Mouse (Mus musculus) hindbrain, embryonic 16.5 days (tissue): Measurements from ENCODE around the gene Sbk3. TPM values are rescaled to one million over a fixed set of nuclear protein-coding genes. Genes with fewer than 3 reads are reported as not detected.

Experiments
- ATAC-seq: fragments of 200-750 bp; cut with Nextera tagmentation; 2 replicates; pipeline ENCODE4 v1.8.0; 2017; ENCODE audit warnings: moderate TSS enrichment, moderate library complexity
- H3K27ac ChIP-seq: fragments of 300-500 bp; sonication (generic); 2 replicates; pipeline ENCODE4 v1.5.1; 2014; ENCODE audit warnings: low read depth, mild to moderate bottlenecking, control low read depth, low read length, moderate library complexity
- H3K27me3 ChIP-seq: fragments of 300-500 bp; sonication (generic); replicated peaks from 2 replicates; pipeline ENCODE4 v1.6.1; 2014; ENCODE audit warnings: low read length; ENCODE audit not compliant: control insufficient read depth, insufficient read depth
- H3K36me3 ChIP-seq: fragments of 300-500 bp; sonication (generic); 2 replicates; pipeline ENCODE4 v1.6.1; 2014; ENCODE audit warnings: mild to moderate bottlenecking, low read length, moderate library complexity, mixed read lengths; ENCODE audit not compliant: control insufficient read depth, insufficient read depth
- H3K4me1 ChIP-seq: fragments of 300-500 bp; sonication (generic); 2 replicates; pipeline ENCODE4 v1.6.1; 2014; ENCODE audit warnings: low read depth, low read length; ENCODE audit not compliant: control insufficient read depth, insufficient read depth
- H3K4me2 ChIP-seq: fragments of 300-500 bp; sonication (generic); 2 replicates; pipeline ENCODE4 v1.6.1; 2014; ENCODE audit warnings: mild to moderate bottlenecking, low read length, control low read depth, moderate library complexity
- H3K4me3 ChIP-seq: fragments of 300-500 bp; sonication (generic); 2 replicates; pipeline ENCODE4 v1.5.1; 2014; ENCODE audit warnings: mild to moderate bottlenecking, low read length, control low read depth, moderate library complexity
- H3K9ac ChIP-seq: fragments of 300-500 bp; sonication (generic); 2 replicates; pipeline ENCODE4 v1.6.1; 2014; ENCODE audit warnings: low read depth, mild to moderate bottlenecking, control low read depth, low read length, moderate library complexity
- H3K9me3 ChIP-seq: fragments of 300-500 bp; sonication (generic); 2 replicates; pipeline ENCODE4 v1.6.1; 2014; ENCODE audit warnings: mild to moderate bottlenecking, low read length, moderate library complexity; ENCODE audit not compliant: control insufficient read depth
- WGBS: fragments of 180-500 bp; shearing (Covaris S2); extraction: QIAGEN DNeasy Blood & Tissue Kit; methylation state at CpG from one replicate; pipeline ENCODE4 v1.1.7; 2014; 5-methylcytosine and 5-hydroxymethylcytosine counted together
- polyA plus RNA-seq: library from polyadenylated mRNA; unstranded; fragments of >200 nt; fragmentation: Nextera tagmentation; extraction: Ambion mirVana; gene quantifications from 2 replicates; pipeline ENCODE4 v1.2.1, GENCODE M21; 2015

Sbk3 gene
- polyA plus RNA-seq, 1 experiment from 2014 or later: 0.70 TPM

GRCm38 (mm10) chr7:4924891-4925301 lies 46.1 kb downstream of the Sbk3 start:
- no peak for ATAC-seq
- peak overlapping the region; percentile 85 for H3K4me2 ChIP-seq
- H3K36me3 ChIP-seq: peaks cover 11% of the 10 kb centered on the region
- no peak overlapping the region for H3K4me3 ChIP-seq
- H3K4me1 ChIP-seq: peaks cover 38% of the 10 kb centered on the region
- no peaks in the 10 kb centered on the region for H3K9me3 ChIP-seq
- peak overlapping the region; percentile 94 for H3K27ac ChIP-seq
- WGBS: 3% methylated on average over 3 of the region's 4 CpGs
- H3K9ac ChIP-seq: no peak overlapping the region
- no peaks in the 10 kb centered on the region for H3K27me3 ChIP-seq

GRCm38 (mm10) chr7:4924483-4924882 lies 46.5 kb downstream of the Sbk3 start:
- 4% methylated on average over 4 of the region's 4 CpGs for WGBS
- Histone ChIP-seq H3K9me3 (no peaks in the 10 kb centered on the region), H3K27ac (peak overlapping the region; percentile 94), H3K9ac (peak overlapping the region; percentile 76), H3K36me3 (peaks cover 15% of the 10 kb centered on the region), H3K4me1 (peaks cover 38% of the 10 kb centered on the region), H3K4me3 (peak overlapping the region; percentile 42), H3K4me2 (peak overlapping the region; percentile 85), H3K27me3 (no peaks in the 10 kb centered on the region)
- no peak for ATAC-seq

DNA sequence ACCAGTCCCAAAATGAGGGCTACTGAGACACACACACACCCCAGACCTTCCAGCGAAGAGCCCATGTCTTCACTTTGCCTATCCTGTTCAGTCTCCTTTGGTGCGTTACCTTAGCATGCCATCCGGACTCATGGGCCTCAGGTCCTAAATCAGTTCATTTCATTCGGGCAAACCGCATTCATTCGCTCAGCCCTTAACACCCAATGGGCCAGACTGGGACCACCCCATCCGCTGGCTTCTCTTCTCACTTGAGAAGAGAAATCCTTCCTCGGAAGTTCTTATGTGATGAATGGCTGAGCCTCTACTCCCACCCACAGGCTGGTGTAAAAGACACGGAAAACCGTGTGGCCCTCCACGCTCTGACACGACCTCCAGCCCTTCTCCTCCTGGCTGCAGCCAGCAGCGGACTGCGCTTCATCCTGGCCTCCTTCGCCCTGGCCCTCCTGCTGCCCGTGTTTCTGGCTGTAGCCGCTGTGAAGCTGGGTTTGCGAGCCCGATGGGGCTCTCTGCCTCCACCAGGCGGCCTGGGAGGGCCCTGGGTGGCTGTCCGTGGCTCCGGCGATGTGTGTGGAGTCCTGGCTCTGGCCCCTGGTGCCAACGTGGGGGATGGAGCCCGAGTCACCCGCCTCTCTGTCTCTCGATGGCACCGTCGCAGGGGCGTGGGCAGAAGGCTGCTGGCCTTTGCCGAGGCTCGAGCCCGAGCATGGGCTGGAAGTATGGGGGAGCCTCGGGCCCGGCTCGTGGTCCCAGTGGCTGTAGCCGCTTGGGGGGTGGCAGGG lies 47.2 kb downstream of the Sbk3 start:
- peak; percentile 10 for ATAC-seq
- Histone ChIP-seq H3K9ac (peak overlapping the region; percentile 76), H3K36me3 (peaks cover 21% of the 10 kb centered on the region), H3K9me3 (no peaks in the 10 kb centered on the region), H3K4me3 (peak overlapping the region; percentile 42), H3K27me3 (no peaks in the 10 kb centered on the region), H3K4me1 (peaks cover 38% of the 10 kb centered on the region), H3K27ac (peak overlapping the region; percentile 94), H3K4me2 (peak overlapping the region; percentile 85)
- WGBS: 4% methylated on average over 37 of the region's 37 CpGs

GRCm38 (mm10) chr7:4922931-4923565 lies 47.9 kb downstream of the Sbk3 start:
- ATAC-seq: peak; percentile 59
- H3K27ac ChIP-seq: peak overlapping the region; percentile 94
- H3K4me1 ChIP-seq: peaks cover 38% of the 10 kb centered on the region
- H3K27me3 ChIP-seq: no peaks in the 10 kb centered on the region
- H3K4me2 ChIP-seq: peak overlapping the region; percentile 85
- peak overlapping the region; percentile 42 for H3K4me3 ChIP-seq
- peaks cover 24% of the 10 kb centered on the region for H3K36me3 ChIP-seq
- peak overlapping the region; percentile 76 for H3K9ac ChIP-seq
- H3K9me3 ChIP-seq: no peaks in the 10 kb centered on the region
- under 1% methylated on average over 14 of the region's 14 CpGs for WGBS

DNA sequence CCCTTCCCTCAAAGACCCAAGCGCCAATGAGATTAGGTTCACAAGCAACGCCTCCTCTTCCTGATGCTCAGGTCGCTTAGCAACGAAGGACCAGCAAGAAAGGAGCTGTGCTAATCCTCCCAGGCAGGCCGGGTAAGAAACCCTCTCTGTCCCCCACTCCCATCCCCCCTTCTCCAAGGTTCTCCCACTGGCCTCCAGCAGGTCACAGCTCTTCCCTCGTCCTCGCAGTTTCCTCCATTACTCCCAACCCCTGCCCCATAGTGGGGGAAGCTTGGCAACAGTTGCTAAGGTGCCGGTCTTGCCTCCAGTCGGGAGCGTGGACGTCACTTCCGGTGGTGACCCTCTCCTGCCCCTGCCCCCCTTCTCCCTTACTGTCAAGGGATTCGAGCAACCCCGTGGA lies 48.5 kb downstream of the Sbk3 start:
- under 1% methylated on average over 12 of the region's 14 CpGs for WGBS

DNA sequence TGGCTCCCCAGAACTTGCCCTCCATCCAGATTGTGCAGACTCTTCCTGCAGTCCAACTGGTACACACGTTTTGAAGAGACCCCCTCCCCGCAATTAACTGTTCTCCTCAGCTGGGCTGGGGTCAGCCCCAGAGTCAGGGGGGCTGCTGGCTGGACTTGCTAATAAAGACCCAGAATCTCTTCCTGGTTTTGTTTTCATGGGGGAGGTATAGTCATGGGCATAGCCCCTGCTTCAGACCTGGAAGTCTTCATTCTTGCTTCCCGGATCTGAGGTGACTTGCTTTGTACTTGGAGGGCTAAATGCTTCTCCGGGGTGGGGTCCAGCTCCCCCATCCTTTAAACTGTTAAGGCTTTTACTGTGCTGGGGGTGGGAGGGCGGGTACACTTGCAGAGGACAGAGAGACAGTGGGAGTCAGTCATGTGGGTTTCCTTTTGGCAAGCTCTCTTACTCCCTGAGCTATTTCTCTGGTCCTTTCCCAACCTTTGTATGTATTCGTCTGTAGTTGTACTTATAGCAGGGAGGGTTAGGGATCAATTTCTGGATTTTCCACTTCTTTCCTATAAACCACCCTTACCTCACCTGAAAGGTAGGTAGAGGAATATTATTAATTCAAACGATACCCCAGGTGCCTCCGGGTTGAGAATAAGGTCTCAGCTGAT lies 49.0 kb downstream of the Sbk3 start, which contains the start of gene Nat14:
Gene Nat14, plus strand, starts transcription at position 205 of the 659 bp plus-strand sequence.
- Histone ChIP-seq H3K27ac (peak within 1 kb of the TSS; percentile 94), H3K4me1 (peaks cover 42% of the 10 kb centered on the region), H3K36me3 (peaks cover 24% of the 10 kb centered on the region), H3K27me3 (no peaks in the 10 kb centered on the region), H3K4me2 (peak within 1 kb of the TSS; percentile 85), H3K9me3 (no peaks in the 10 kb centered on the region), H3K9ac (peak within 1 kb of the TSS; percentile 64), H3K4me3 (peak within 1 kb of the TSS; percentile 42)
- no peak; the same call in 1 of the 2 replicates for ATAC-seq
- WGBS: 25% methylated on average over 8 of the region's 8 CpGs

More for the DNA sequence above, 48.5 kb downstream of the Sbk3 start:
- H3K36me3 ChIP-seq: peaks cover 24% of the 10 kb centered on the region
- H3K4me3 ChIP-seq: peak overlapping the region; percentile 42
- ATAC-seq: peak; percentile 81
- peak overlapping the region; percentile 85 for H3K4me2 ChIP-seq
- H3K9me3 ChIP-seq: no peaks in the 10 kb centered on the region
- peak overlapping the region; percentile 94 for H3K27ac ChIP-seq
- peaks cover 38% of the 10 kb centered on the region for H3K4me1 ChIP-seq
- no peaks in the 10 kb centered on the region for H3K27me3 ChIP-seq
- peak overlapping the region; percentile 64 for H3K9ac ChIP-seq

- Histone ChIP-seq H3K9me3 (no peaks in the 10 kb centered on the region), H3K4me2 (peak overlapping the region; percentile 85), H3K36me3 (peaks cover 24% of the 10 kb centered on the region), H3K27ac (peak overlapping the region; percentile 94), H3K27me3 (no peaks in the 10 kb centered on the region), H3K9ac (peak overlapping the region; percentile 41), H3K4me1 (peaks cover 49% of the 10 kb centered on the region), H3K4me3 (no peak overlapping the region)
- no peak for ATAC-seq
- WGBS: 59% methylated on average over 22 of the region's 23 CpGs
These were observed 49.8 kb downstream of the Sbk3 start for GRCm38 (mm10) chr7:4920976-4921823.

- H3K9ac ChIP-seq: peak overlapping the region; percentile 41; the same call in 1 of the 2 replicates
- no peaks in the 10 kb centered on the region for H3K27me3 ChIP-seq
- H3K4me2 ChIP-seq: no peak overlapping the region
- H3K4me1 ChIP-seq: peaks cover 48% of the 10 kb centered on the region
- no peak overlapping the region for H3K4me3 ChIP-seq
- peak overlapping the region; percentile 94; the same call in 1 of the 2 replicates for H3K27ac ChIP-seq
- H3K36me3 ChIP-seq: peaks cover 24% of the 10 kb centered on the region
- 93% methylated on average over 19 of the region's 19 CpGs for WGBS
- no peak for ATAC-seq
- no peaks in the 10 kb centered on the region for H3K9me3 ChIP-seq
These were observed 50.5 kb downstream of the Sbk3 start for GRCm38 (mm10) chr7:4920496-4920895.
